Mouse (Mus musculus): Measurements from ENCODE around the gene Enox1. TPM values are rescaled to one million over a fixed set of nuclear protein-coding genes. Genes with fewer than 3 reads are reported as not detected.

Gene Enox1
- polyA plus RNA-seq, 1 experiment = 1.1 TPM

DNA sequence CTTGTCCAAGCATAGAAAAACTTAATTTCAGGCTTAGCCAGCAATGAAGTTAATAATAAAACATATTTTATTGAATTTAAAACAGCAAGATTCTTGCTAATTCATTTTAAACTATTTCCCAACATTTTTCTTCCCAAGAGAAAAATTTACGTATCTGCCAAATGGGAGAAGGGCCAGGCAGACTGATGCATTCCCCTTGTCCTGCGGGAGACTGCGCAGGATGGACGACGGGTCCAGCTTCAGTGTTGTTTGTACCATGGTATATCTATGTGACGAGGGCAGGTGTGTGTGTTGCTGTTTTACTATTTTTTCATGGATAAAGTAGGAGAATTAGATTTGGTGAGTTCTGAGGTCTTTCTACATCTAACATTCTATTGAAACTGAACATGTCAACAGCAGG, 99.1 kb downstream of the Enox1 start:
- no peak overlapping the region for H3K4me3 ChIP-seq (ENCODE audit: insufficient read depth, low read depth, low read length)
- no peaks in the 10 kb centered on the region; the same call in 1 of the 2 replicates for H3K27me3 ChIP-seq (replicated peaks; ENCODE audit: control insufficient read depth, insufficient read depth, low read length)
- no peaks in the 10 kb centered on the region for H3K36me3 ChIP-seq (ENCODE audit: control insufficient read depth, insufficient read depth, low read length)
- H3K27ac ChIP-seq (ENCODE audit: insufficient read depth, low read depth, low read length) = no peak overlapping the region
- TF ChIP-seq POLR2A (IDR thresholded peaks at IDR 0.05; ENCODE audit: low read depth, low read length) (no peak), CTCF (conservative IDR thresholded peaks at IDR 0.05; ENCODE audit: insufficient read depth, insufficient read length, low read depth, low read length) (no peak)
- no peak for DNase-seq
- H3K4me1 ChIP-seq (ENCODE audit: control insufficient read depth, insufficient read depth, low read length) = no peaks in the 10 kb centered on the region
- WGBS = 81% methylated on average over 6 of the region's 6 CpGs

- Histone ChIP-seq H3K27ac (ENCODE audit: insufficient read depth, low read depth, low read length) (no peak overlapping the region), H3K36me3 (ENCODE audit: control insufficient read depth, insufficient read depth, low read length) (no peaks in the 10 kb centered on the region), H3K27me3 (replicated peaks; ENCODE audit: control insufficient read depth, insufficient read depth, low read length) (no peaks in the 10 kb centered on the region; the same call in 1 of the 2 replicates), H3K4me3 (ENCODE audit: insufficient read depth, low read depth, low read length) (no peak overlapping the region), H3K4me1 (ENCODE audit: control insufficient read depth, insufficient read depth, low read length) (no peaks in the 10 kb centered on the region)
- no peak for TF ChIP-seq POLR2A (IDR thresholded peaks at IDR 0.05; ENCODE audit: low read depth, low read length)
- no peak for TF ChIP-seq CTCF (conservative IDR thresholded peaks at IDR 0.05; ENCODE audit: insufficient read depth, insufficient read length, low read depth, low read length)
- DNase-seq = no peak
- WGBS = 80% methylated on average over 2 of the region's 2 CpGs
Observed at GRCm38 (mm10) chr14:77256943-77257342, 100.4 kb downstream of the Enox1 start.

DNA sequence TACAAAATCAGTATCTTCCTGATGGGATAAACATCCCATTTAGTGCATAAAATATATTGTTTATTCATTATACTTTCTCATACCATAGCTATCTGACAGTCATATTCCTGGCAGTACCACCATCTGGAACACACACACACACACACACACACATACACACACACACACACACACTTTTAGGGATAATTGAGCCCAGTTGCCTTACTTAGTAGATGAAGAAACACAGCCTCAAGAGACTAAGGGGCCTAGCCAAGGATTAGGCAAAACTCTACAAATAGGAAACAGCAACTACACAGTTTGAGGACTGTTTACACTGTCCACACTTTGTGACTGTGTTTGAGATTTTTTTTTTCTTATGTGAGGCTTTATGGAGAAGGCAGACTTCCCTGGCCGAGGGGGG, 100.9 kb downstream of the Enox1 start:
- 93% methylated on average over 1 of the region's 1 CpGs for WGBS
- no peak for DNase-seq
- no peak for TF ChIP-seq CTCF (conservative IDR thresholded peaks at IDR 0.05; ENCODE audit: insufficient read depth, insufficient read length, low read depth, low read length)
- no peak for TF ChIP-seq POLR2A (IDR thresholded peaks at IDR 0.05; ENCODE audit: low read depth, low read length)
- no peaks in the 10 kb centered on the region for H3K4me1 ChIP-seq (ENCODE audit: control insufficient read depth, insufficient read depth, low read length)
- no peak overlapping the region for H3K27ac ChIP-seq (ENCODE audit: insufficient read depth, low read depth, low read length)
- no peaks in the 10 kb centered on the region for H3K36me3 ChIP-seq (ENCODE audit: control insufficient read depth, insufficient read depth, low read length)
- no peaks in the 10 kb centered on the region; the same call in 1 of the 2 replicates for H3K27me3 ChIP-seq (replicated peaks; ENCODE audit: control insufficient read depth, insufficient read depth, low read length)
- no peak overlapping the region for H3K4me3 ChIP-seq (ENCODE audit: insufficient read depth, low read depth, low read length)

GRCm38 (mm10) chr14:77258186-77258585, 101.6 kb downstream of the Enox1 start:
- Histone ChIP-seq H3K36me3 (ENCODE audit: control insufficient read depth, insufficient read depth, low read length) (no peaks in the 10 kb centered on the region), H3K27ac (ENCODE audit: insufficient read depth, low read depth, low read length) (no peak overlapping the region), H3K27me3 (replicated peaks; ENCODE audit: control insufficient read depth, insufficient read depth, low read length) (no peaks in the 10 kb centered on the region; the same call in 1 of the 2 replicates), H3K4me3 (ENCODE audit: insufficient read depth, low read depth, low read length) (no peak overlapping the region), H3K4me1 (ENCODE audit: control insufficient read depth, insufficient read depth, low read length) (no peaks in the 10 kb centered on the region)
- WGBS = 55% methylated on average over 4 of the region's 4 CpGs
- no peak for DNase-seq
- no peak for TF ChIP-seq POLR2A (IDR thresholded peaks at IDR 0.05; ENCODE audit: low read depth, low read length)
- TF ChIP-seq CTCF (conservative IDR thresholded peaks at IDR 0.05; ENCODE audit: insufficient read depth, insufficient read length, low read depth, low read length) = no peak

GRCm38 (mm10) chr14:77259686-77260085, 103.1 kb downstream of the Enox1 start:
- H3K27ac ChIP-seq (ENCODE audit: insufficient read depth, low read depth, low read length) = no peak overlapping the region
- peak; percentile 52 for DNase-seq
- TF ChIP-seq POLR2A (IDR thresholded peaks at IDR 0.05; ENCODE audit: low read depth, low read length) = no peak
- TF ChIP-seq CTCF (conservative IDR thresholded peaks at IDR 0.05; ENCODE audit: insufficient read depth, insufficient read length, low read depth, low read length) = no peak
- H3K36me3 ChIP-seq (ENCODE audit: control insufficient read depth, insufficient read depth, low read length) = no peaks in the 10 kb centered on the region
- H3K4me3 ChIP-seq (ENCODE audit: insufficient read depth, low read depth, low read length) = no peak overlapping the region
- WGBS = 76% methylated on average over 5 of the region's 5 CpGs
- H3K4me1 ChIP-seq (ENCODE audit: control insufficient read depth, insufficient read depth, low read length) = no peaks in the 10 kb centered on the region
- H3K27me3 ChIP-seq (replicated peaks; ENCODE audit: control insufficient read depth, insufficient read depth, low read length) = no peaks in the 10 kb centered on the region; the same call in 1 of the 2 replicates

DNA sequence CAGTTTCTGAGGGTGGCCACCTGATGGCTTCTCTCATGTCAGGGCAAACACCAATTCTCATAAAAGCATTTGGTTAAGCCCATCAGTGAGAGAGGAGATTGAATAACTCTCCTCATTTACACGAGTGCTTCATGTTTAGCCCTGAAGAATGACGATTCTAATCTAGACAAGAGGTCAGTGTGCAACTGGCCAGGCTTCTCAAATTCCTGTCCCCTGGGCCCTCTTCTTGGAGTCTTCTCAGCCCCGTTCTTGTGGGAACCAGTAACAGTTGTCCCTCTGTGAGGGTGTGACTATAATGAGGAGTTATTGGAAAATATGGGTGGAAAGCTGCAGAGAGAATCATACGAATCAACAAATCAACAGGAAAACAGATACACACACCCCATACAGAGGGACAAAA, 103.5 kb downstream of the Enox1 start:
- no peak for TF ChIP-seq POLR2A (IDR thresholded peaks at IDR 0.05; ENCODE audit: low read depth, low read length)
- H3K4me1 ChIP-seq (ENCODE audit: control insufficient read depth, insufficient read depth, low read length) = no peaks in the 10 kb centered on the region
- no peak overlapping the region for H3K4me3 ChIP-seq (ENCODE audit: insufficient read depth, low read depth, low read length)
- no peaks in the 10 kb centered on the region for H3K36me3 ChIP-seq (ENCODE audit: control insufficient read depth, insufficient read depth, low read length)
- DNase-seq = peak; percentile 3
- no peak overlapping the region for H3K27ac ChIP-seq (ENCODE audit: insufficient read depth, low read depth, low read length)
- WGBS = 47% methylated on average over 4 of the region's 4 CpGs
- H3K27me3 ChIP-seq (replicated peaks; ENCODE audit: control insufficient read depth, insufficient read depth, low read length) = no peaks in the 10 kb centered on the region; the same call in 1 of the 2 replicates

GRCm38 (mm10) chr14:77266805-77267771, 110.5 kb downstream of the Enox1 start:
- TF ChIP-seq CTCF (conservative IDR thresholded peaks at IDR 0.05; ENCODE audit: insufficient read depth, insufficient read length, low read depth, low read length) (no peak), POLR2A (IDR thresholded peaks at IDR 0.05; ENCODE audit: low read depth, low read length) (no peak)
- 54% methylated on average over 17 of the region's 17 CpGs for WGBS
- H3K27ac ChIP-seq (ENCODE audit: insufficient read depth, low read depth, low read length) = no peak overlapping the region
- H3K4me1 ChIP-seq (ENCODE audit: control insufficient read depth, insufficient read depth, low read length) = no peaks in the 10 kb centered on the region
- DNase-seq = no peak
- no peaks in the 10 kb centered on the region for H3K36me3 ChIP-seq (ENCODE audit: control insufficient read depth, insufficient read depth, low read length)
- H3K4me3 ChIP-seq (ENCODE audit: insufficient read depth, low read depth, low read length) = no peak overlapping the region
- H3K27me3 ChIP-seq (replicated peaks; ENCODE audit: control insufficient read depth, insufficient read depth, low read length) = no peaks in the 10 kb centered on the region

All from kidney, adult 2 months (tissue).